Mouse (Mus musculus) lung, embryonic 14.5 days (tissue): ENCODE measurements around the gene Calhm6. TPM values are rescaled to one million over a fixed set of nuclear protein-coding genes. Genes with fewer than 3 reads are reported as not detected.
A peak's percentile ranks its signal among the peaks of the same experiment; 100 is the strongest.

Experiments
- ATAC-seq: fragments of 200-750 bp; cut with Nextera tagmentation; 2 replicates; pipeline ENCODE4 v1.8.0; 2017; ENCODE audit warnings: mild to moderate bottlenecking, moderate TSS enrichment, moderate library complexity; ENCODE audit not compliant: insufficient read depth
- DNase-seq: peaks from one replicate; pipeline ENCODE4 v3.0.0-alpha.2; 2015
- H3K27ac ChIP-seq: fragments of 300-500 bp; sonication (generic); 2 replicates; pipeline ENCODE4 v1.5.1; 2014; ENCODE audit warnings: low read depth, mild to moderate bottlenecking, moderate library complexity
- H3K27me3 ChIP-seq: fragments of 300-500 bp; sonication (generic); 2 replicates; pipeline ENCODE4 v1.6.1; 2014; ENCODE audit warnings: low read length, control low read depth; ENCODE audit not compliant: insufficient read depth
- H3K36me3 ChIP-seq: fragments of 300-500 bp; sonication (generic); 2 replicates; pipeline ENCODE4 v1.6.1; 2014; ENCODE audit warnings: control low read depth; ENCODE audit not compliant: insufficient read depth
- H3K4me1 ChIP-seq: fragments of 300-500 bp; sonication (generic); 2 replicates; pipeline ENCODE4 v1.6.1; 2014; ENCODE audit warnings: antibody characterized with exemption, control low read depth; ENCODE audit not compliant: insufficient read depth
- H3K4me2 ChIP-seq: fragments of 300-500 bp; sonication (generic); 2 replicates; pipeline ENCODE4 v1.6.1; 2014; ENCODE audit warnings: mild to moderate bottlenecking
- H3K4me3 ChIP-seq: fragments of 300-500 bp; sonication (generic); 2 replicates; pipeline ENCODE4 v1.5.1; 2014; ENCODE audit warnings: low read depth, low read length
- H3K9ac ChIP-seq: fragments of 300-500 bp; sonication (generic); 2 replicates; pipeline ENCODE4 v1.6.1; 2014
- H3K9me3 ChIP-seq: fragments of 300-500 bp; sonication (generic); 2 replicates; pipeline ENCODE4 v1.6.1; 2016; ENCODE audit warnings: low read depth, low read length, control low read depth
- CTCF ChIP-seq: IDR thresholded peaks from 2 replicates; pipeline ENCODE4 v1.5.1; 2016; ENCODE audit warnings: antibody characterized with exemption, low read depth
- WGBS: fragments of 180-500 bp; shearing (Covaris S2); extraction: QIAGEN DNeasy Blood & Tissue Kit; methylation state at CpG from one replicate; pipeline ENCODE4 v1.1.7; 2014; 5-methylcytosine and 5-hydroxymethylcytosine counted together
- polyA plus RNA-seq: library from polyadenylated mRNA; unstranded; fragments of >200 nt; fragmentation: Nextera tagmentation; extraction: Ambion mirVana; gene quantifications from 2 replicates; pipeline ENCODE4 v1.2.1, GENCODE M21; 2014

Gene Calhm6
- polyA plus RNA-seq = 1.2 and 1.5 TPM in 2 replicates

GRCm38 (mm10) chr10:34127392-34128378, at the start of gene Calhm6:
TSS of gene Calhm6 (minus strand) at chr10:34127984.
- Histone ChIP-seq H3K36me3 (no peaks in the 10 kb centered on the region), H3K4me1 (no peaks in the 10 kb centered on the region), H3K9me3 (no peaks in the 10 kb centered on the region), H3K27ac (no peak within 1 kb of the TSS), H3K4me3 (peak within 1 kb of the TSS; percentile 47), H3K9ac (peak within 1 kb of the TSS; percentile 55), H3K4me2 (peak within 1 kb of the TSS; percentile 82), H3K27me3 (no peaks in the 10 kb centered on the region)
- 13% methylated on average over 44 of the region's 44 CpGs for WGBS
- DNase-seq (peak; percentile 74), ATAC-seq (peak; percentile 76)
- TF ChIP-seq CTCF = no peak

- DNase-seq = no peak
- no peak overlapping the region for H3K9ac ChIP-seq
- 38% methylated on average over 8 of the region's 8 CpGs for WGBS
- H3K27me3 ChIP-seq = no peaks in the 10 kb centered on the region
- no peak overlapping the region for H3K4me2 ChIP-seq
- H3K36me3 ChIP-seq = no peaks in the 10 kb centered on the region
- no peak for ATAC-seq
- H3K27ac ChIP-seq = no peak overlapping the region
- H3K4me1 ChIP-seq = no peaks in the 10 kb centered on the region
- no peak overlapping the region for H3K4me3 ChIP-seq
- TF ChIP-seq CTCF = no peak
- H3K9me3 ChIP-seq = no peaks in the 10 kb centered on the region
Measured at GRCm38 (mm10) chr10:34175870-34176606, 48.3 kb upstream of the Calhm6 start.

GRCm38 (mm10) chr10:34172663-34173282, 45.0 kb upstream of the Calhm6 start:
- Histone ChIP-seq H3K27ac (no peak overlapping the region), H3K4me2 (no peak overlapping the region), H3K27me3 (no peaks in the 10 kb centered on the region), H3K4me3 (no peak overlapping the region), H3K36me3 (no peaks in the 10 kb centered on the region), H3K9ac (no peak overlapping the region), H3K4me1 (no peaks in the 10 kb centered on the region), H3K9me3 (no peaks in the 10 kb centered on the region)
- TF ChIP-seq CTCF = no peak
- DNase-seq (no peak), ATAC-seq (no peak)
- WGBS = 65% methylated on average over 4 of the region's 4 CpGs

- Histone ChIP-seq H3K4me3 (no peak overlapping the region), H3K4me2 (no peak overlapping the region), H3K36me3 (no peaks in the 10 kb centered on the region), H3K27me3 (no peaks in the 10 kb centered on the region), H3K9me3 (no peaks in the 10 kb centered on the region), H3K4me1 (no peaks in the 10 kb centered on the region), H3K27ac (no peak overlapping the region), H3K9ac (no peak overlapping the region)
- no peak for TF ChIP-seq CTCF
- no peak for ATAC-seq
- 82% methylated on average over 4 of the region's 4 CpGs for WGBS
- no peak for DNase-seq
Measured at GRCm38 (mm10) chr10:34171660-34172059, 43.9 kb upstream of the Calhm6 start.

GRCm38 (mm10) chr10:34171191-34171590, 43.4 kb upstream of the Calhm6 start:
- no peak for ATAC-seq
- no peaks in the 10 kb centered on the region for H3K27me3 ChIP-seq
- H3K4me3 ChIP-seq = no peak overlapping the region
- no peak overlapping the region for H3K4me2 ChIP-seq
- WGBS = 95% methylated on average over 3 of the region's 3 CpGs
- no peak for TF ChIP-seq CTCF
- H3K27ac ChIP-seq = no peak overlapping the region
- H3K9me3 ChIP-seq = no peaks in the 10 kb centered on the region
- no peak for DNase-seq
- H3K36me3 ChIP-seq = no peaks in the 10 kb centered on the region
- H3K9ac ChIP-seq = no peak overlapping the region
- no peaks in the 10 kb centered on the region for H3K4me1 ChIP-seq

- ATAC-seq (no peak), DNase-seq (no peak)
- Histone ChIP-seq H3K4me1 (no peaks in the 10 kb centered on the region), H3K4me2 (no peak overlapping the region), H3K9ac (no peak overlapping the region), H3K27ac (no peak overlapping the region), H3K27me3 (no peaks in the 10 kb centered on the region), H3K4me3 (no peak overlapping the region), H3K9me3 (no peaks in the 10 kb centered on the region), H3K36me3 (peaks cover 7% of the 10 kb centered on the region; the same call in 1 of the 2 replicates)
- no peak for TF ChIP-seq CTCF
- 56% methylated on average over 2 of the region's 2 CpGs for WGBS
Measured at GRCm38 (mm10) chr10:34166971-34167370, 39.2 kb upstream of the Calhm6 start.
